Mouse (Mus musculus) cerebellum, adult 2 months (tissue): ENCODE results near the gene Krt80.

Experiments used
- CTCF ChIP-seq: fragments of 200-500 bp; IDR thresholded peaks from 2 replicates; pipeline ENCODE4 v1.5.1; 2011; ENCODE audit warnings: low read depth, mild to moderate bottlenecking, control low read depth, low read length, moderate library complexity, borderline replicate concordance; ENCODE audit not compliant: insufficient read depth
- POLR2A ChIP-seq: fragments of 200-500 bp; IDR thresholded peaks from 2 replicates; pipeline ENCODE4 v1.6.1; 2011; ENCODE audit warnings: low read length, control low read depth, borderline replicate concordance; ENCODE audit not compliant: insufficient read depth

DNA sequence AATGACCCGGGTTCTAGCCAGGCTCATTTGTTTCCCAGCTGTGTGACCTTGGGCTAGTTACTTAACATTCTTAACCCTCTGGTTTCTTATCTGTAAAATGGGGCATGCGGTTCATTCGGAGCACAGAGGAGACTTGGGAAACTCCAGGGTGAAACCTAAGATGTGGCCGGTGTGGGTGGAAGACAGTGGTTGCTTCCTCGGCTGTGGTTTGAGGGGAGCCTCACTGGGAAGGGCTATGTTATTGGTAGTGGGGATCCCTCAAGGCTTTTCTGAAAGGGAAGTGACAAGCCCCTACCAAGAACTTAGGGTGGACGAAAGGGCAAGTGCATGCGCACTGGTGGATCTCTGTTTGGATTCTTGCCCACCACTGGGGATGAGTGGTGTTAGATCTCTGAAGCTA lies 14.6 kb upstream of the Krt80 start:
- TF ChIP-seq CTCF (no peak), POLR2A (no peak)
